Mouse (Mus musculus): Measurements from ENCODE around the gene Cmbl. TPM values are rescaled to one million over a fixed set of nuclear protein-coding genes. Genes with fewer than 3 reads are reported as not detected.
A peak's percentile ranks its signal among the peaks of the same experiment; 100 is the strongest.

The Cmbl gene
- total and polyA plus RNA-seq, 2 experiments from 2014 or later = 22.8 to 41.0 TPM

DNA sequence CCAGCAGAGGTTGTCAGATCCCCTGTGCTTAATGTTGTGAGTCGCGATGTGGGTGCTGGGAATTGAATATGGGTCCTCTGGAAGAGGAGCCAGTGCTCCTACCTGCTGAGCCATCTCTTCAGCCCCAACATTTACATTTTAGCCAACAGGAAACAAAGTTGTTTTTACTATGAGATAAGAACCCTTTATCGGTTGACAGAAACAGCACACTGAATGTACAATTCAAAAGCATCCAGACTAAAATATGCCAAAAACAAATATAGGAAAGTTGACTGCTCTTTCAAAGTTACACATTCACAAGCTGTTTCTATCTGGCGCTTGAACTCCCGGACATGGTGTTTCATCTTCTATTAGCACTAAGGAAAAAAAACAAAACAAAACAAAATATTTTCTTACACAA is 20.9 kb downstream of the Cmbl start:
- no peak overlapping the region for H3K4me2 ChIP-seq (ENCODE audit: low read depth, low read length)
- no peak overlapping the region for H3K27ac ChIP-seq (ENCODE audit: low read depth)
- ATAC-seq (ENCODE audit: insufficient read depth, low read depth) (no peak), DNase-seq (ENCODE audit: low spot score) (no peak)
- no peaks in the 10 kb centered on the region for H3K9me3 ChIP-seq (replicated peaks; ENCODE audit: control insufficient read depth, low read length)
- no peaks in the 10 kb centered on the region for H3K4me1 ChIP-seq (ENCODE audit: control insufficient read depth, insufficient read depth)
- peaks cover 19% of the 10 kb centered on the region for H3K36me3 ChIP-seq (replicated peaks; ENCODE audit: control insufficient read depth, insufficient read depth, low read length)
- no peak for TF ChIP-seq EP300 (IDR thresholded peaks at IDR 0.05; ENCODE audit: low read depth)
- no peak for TF ChIP-seq CTCF (IDR thresholded peaks at IDR 0.05; ENCODE audit: low read depth)
- no peak overlapping the region for H3K9ac ChIP-seq (replicated peaks; ENCODE audit: low read depth, low read length)
- H3K27me3 ChIP-seq (ENCODE audit: control insufficient read depth, insufficient read depth, low read length) = no peaks in the 10 kb centered on the region
- whole genome bisulfite sequencing = 69% methylated on average over 5 of the region's 5 CpGs
- no peak overlapping the region for H3K4me3 ChIP-seq (ENCODE audit: low read depth, low read length)

- WGBS = 5% methylated on average over 4 of the region's 4 CpGs
- no peak overlapping the region for H3K27ac ChIP-seq (ENCODE audit: low read depth)
- H3K4me1 ChIP-seq (ENCODE audit: control insufficient read depth, insufficient read depth) = no peaks in the 10 kb centered on the region
- H3K4me3 ChIP-seq (ENCODE audit: low read depth, low read length) = no peak overlapping the region
- peaks cover 23% of the 10 kb centered on the region for H3K36me3 ChIP-seq (replicated peaks; ENCODE audit: control insufficient read depth, insufficient read depth, low read length)
- H3K27me3 ChIP-seq (ENCODE audit: control insufficient read depth, insufficient read depth, low read length) = no peaks in the 10 kb centered on the region
- DNase-seq (ENCODE audit: low spot score) = peak; percentile 70
- no peak overlapping the region for H3K9ac ChIP-seq (replicated peaks; ENCODE audit: low read depth, low read length)
- H3K4me2 ChIP-seq (ENCODE audit: low read depth, low read length) = no peak overlapping the region
- TF ChIP-seq EP300 (IDR thresholded peaks at IDR 0.05; ENCODE audit: low read depth) (no peak), CTCF (IDR thresholded peaks at IDR 0.05; ENCODE audit: low read depth) (peak; percentile 99)
- H3K9me3 ChIP-seq (replicated peaks; ENCODE audit: control insufficient read depth, low read length) = no peaks in the 10 kb centered on the region
- peak; percentile 68 for ATAC-seq (ENCODE audit: insufficient read depth, low read depth)
Measured at GRCm38 (mm10) chr15:31586519-31586918, 21.3 kb downstream of the Cmbl start.

DNA sequence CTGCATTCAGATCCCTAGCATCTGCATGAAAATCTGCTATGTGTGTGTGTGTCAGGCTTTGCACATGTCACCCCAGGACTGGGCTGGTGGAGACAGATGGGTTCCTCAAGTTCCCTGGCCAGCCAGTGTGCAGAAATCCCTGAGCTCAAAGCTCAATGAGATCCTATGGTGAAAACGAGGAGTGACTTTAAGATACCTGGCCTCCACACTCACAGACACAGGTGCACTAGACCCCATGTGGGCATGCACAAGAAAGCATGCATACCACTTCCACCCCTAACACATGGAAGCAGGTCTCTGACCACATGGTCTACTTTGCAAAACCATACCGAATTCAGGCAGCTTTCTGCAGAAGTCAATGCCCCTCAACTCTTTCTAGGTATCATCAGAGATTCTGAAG is 22.6 kb downstream of the Cmbl start:
- 72% methylated on average over 2 of the region's 2 CpGs for WGBS
- H3K4me3 ChIP-seq (ENCODE audit: low read depth, low read length) = no peak overlapping the region
- no peaks in the 10 kb centered on the region for H3K9me3 ChIP-seq (replicated peaks; ENCODE audit: control insufficient read depth, low read length)
- TF ChIP-seq CTCF (IDR thresholded peaks at IDR 0.05; ENCODE audit: low read depth) = no peak
- no peak for TF ChIP-seq EP300 (IDR thresholded peaks at IDR 0.05; ENCODE audit: low read depth)
- H3K36me3 ChIP-seq (replicated peaks; ENCODE audit: control insufficient read depth, insufficient read depth, low read length) = peaks cover 36% of the 10 kb centered on the region
- H3K9ac ChIP-seq (replicated peaks; ENCODE audit: low read depth, low read length) = no peak overlapping the region
- DNase-seq (ENCODE audit: low spot score) (no peak), ATAC-seq (ENCODE audit: insufficient read depth, low read depth) (no peak)
- H3K4me2 ChIP-seq (ENCODE audit: low read depth, low read length) = no peak overlapping the region
- H3K4me1 ChIP-seq (ENCODE audit: control insufficient read depth, insufficient read depth) = no peaks in the 10 kb centered on the region
- no peaks in the 10 kb centered on the region for H3K27me3 ChIP-seq (ENCODE audit: control insufficient read depth, insufficient read depth, low read length)
- H3K27ac ChIP-seq (ENCODE audit: low read depth) = no peak overlapping the region

DNA sequence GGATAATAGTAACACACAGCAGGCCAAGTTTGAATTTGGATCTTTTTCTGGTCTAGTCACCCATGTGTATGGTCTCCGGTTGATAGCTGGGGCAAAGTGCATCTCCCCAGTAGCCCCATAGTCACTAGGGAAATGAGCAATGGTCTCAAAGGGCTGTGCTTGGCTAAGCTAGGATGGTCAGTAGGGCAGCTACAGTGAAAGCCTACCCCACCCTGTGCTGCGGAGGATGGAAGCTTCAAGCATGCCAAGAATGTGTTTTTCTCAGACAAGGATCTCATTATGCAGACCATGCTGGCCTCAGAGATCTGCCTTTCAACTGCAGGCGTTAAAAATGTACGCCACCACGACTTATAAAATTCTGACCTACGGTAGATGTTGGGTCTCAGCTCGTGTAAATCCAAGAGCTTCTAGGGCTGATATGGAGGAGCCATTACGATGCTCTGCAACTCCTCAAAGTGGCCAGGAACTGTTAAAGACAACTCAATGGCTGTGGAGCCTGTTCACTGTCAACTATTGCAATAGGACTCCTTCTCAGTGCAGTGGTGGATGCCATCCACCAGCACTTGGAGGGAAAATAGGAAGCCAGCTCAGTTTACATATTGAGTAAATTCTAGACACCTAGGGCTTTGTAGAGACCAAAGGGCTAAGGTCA is 23.9 kb downstream of the Cmbl start:
- TF ChIP-seq EP300 (IDR thresholded peaks at IDR 0.05; ENCODE audit: low read depth) (no peak), CTCF (IDR thresholded peaks at IDR 0.05; ENCODE audit: low read depth) (no peak)
- H3K4me1 ChIP-seq (ENCODE audit: control insufficient read depth, insufficient read depth) = no peaks in the 10 kb centered on the region
- 21% methylated on average over 8 of the region's 8 CpGs for WGBS
- H3K36me3 ChIP-seq (replicated peaks; ENCODE audit: control insufficient read depth, insufficient read depth, low read length) = peaks cover 49% of the 10 kb centered on the region
- H3K9ac ChIP-seq (replicated peaks; ENCODE audit: low read depth, low read length) = no peak overlapping the region
- H3K27ac ChIP-seq (ENCODE audit: low read depth) = no peak overlapping the region
- ATAC-seq (ENCODE audit: insufficient read depth, low read depth) = no peak
- no peaks in the 10 kb centered on the region for H3K27me3 ChIP-seq (ENCODE audit: control insufficient read depth, insufficient read depth, low read length)
- no peak overlapping the region for H3K4me3 ChIP-seq (ENCODE audit: low read depth, low read length)
- DNase-seq (ENCODE audit: low spot score) = no peak
- H3K4me2 ChIP-seq (ENCODE audit: low read depth, low read length) = no peak overlapping the region
- no peaks in the 10 kb centered on the region for H3K9me3 ChIP-seq (replicated peaks; ENCODE audit: control insufficient read depth, low read length)

- H3K27ac ChIP-seq (ENCODE audit: low read depth) = no peak overlapping the region
- H3K4me2 ChIP-seq (ENCODE audit: low read depth, low read length) = no peak overlapping the region
- H3K9me3 ChIP-seq (replicated peaks; ENCODE audit: control insufficient read depth, low read length) = no peaks in the 10 kb centered on the region
- H3K4me1 ChIP-seq (ENCODE audit: control insufficient read depth, insufficient read depth) = no peaks in the 10 kb centered on the region
- no peak overlapping the region for H3K4me3 ChIP-seq (ENCODE audit: low read depth, low read length)
- no peaks in the 10 kb centered on the region for H3K27me3 ChIP-seq (ENCODE audit: control insufficient read depth, insufficient read depth, low read length)
- 84% methylated on average over 5 of the region's 5 CpGs for WGBS
- peaks cover 60% of the 10 kb centered on the region for H3K36me3 ChIP-seq (replicated peaks; ENCODE audit: control insufficient read depth, insufficient read depth, low read length)
- DNase-seq (ENCODE audit: low spot score) (no peak), ATAC-seq (ENCODE audit: insufficient read depth, low read depth) (no peak)
- H3K9ac ChIP-seq (replicated peaks; ENCODE audit: low read depth, low read length) = no peak overlapping the region
- TF ChIP-seq EP300 (IDR thresholded peaks at IDR 0.05; ENCODE audit: low read depth) = no peak
- no peak for TF ChIP-seq CTCF (IDR thresholded peaks at IDR 0.05; ENCODE audit: low read depth)
Measured at GRCm38 (mm10) chr15:31590176-31590575, 25.0 kb downstream of the Cmbl start.

DNA sequence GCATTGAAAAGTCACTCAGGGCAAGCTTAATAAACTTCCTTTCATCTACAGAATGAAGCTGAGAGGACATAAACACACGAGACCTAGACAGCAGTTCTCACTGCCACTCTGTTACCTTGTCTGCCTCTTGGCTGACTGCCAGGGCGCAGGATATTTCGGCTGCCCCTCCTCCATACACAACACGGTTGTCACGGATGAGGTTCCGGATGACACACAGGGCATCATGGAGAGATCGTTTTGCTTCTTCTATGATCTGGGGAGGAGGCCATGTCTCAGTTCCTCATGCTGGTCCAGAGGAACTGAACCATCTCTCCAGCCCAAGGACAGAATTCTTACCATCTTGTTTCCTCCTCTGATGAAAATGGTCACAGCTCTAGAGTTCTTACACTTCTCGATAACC is 27.3 kb downstream of the Cmbl start:
- Histone ChIP-seq H3K36me3 (replicated peaks; ENCODE audit: control insufficient read depth, insufficient read depth, low read length) (peaks cover 79% of the 10 kb centered on the region), H3K27ac (ENCODE audit: low read depth) (no peak overlapping the region), H3K27me3 (ENCODE audit: control insufficient read depth, insufficient read depth, low read length) (no peaks in the 10 kb centered on the region), H3K9me3 (replicated peaks; ENCODE audit: control insufficient read depth, low read length) (no peaks in the 10 kb centered on the region), H3K4me3 (ENCODE audit: low read depth, low read length) (no peak overlapping the region), H3K9ac (replicated peaks; ENCODE audit: low read depth, low read length) (no peak overlapping the region), H3K4me1 (ENCODE audit: control insufficient read depth, insufficient read depth) (no peaks in the 10 kb centered on the region), H3K4me2 (ENCODE audit: low read depth, low read length) (no peak overlapping the region)
- 66% methylated on average over 8 of the region's 8 CpGs for WGBS
- no peak for DNase-seq (ENCODE audit: low spot score)
- no peak for ATAC-seq (ENCODE audit: insufficient read depth, low read depth)
- TF ChIP-seq CTCF (IDR thresholded peaks at IDR 0.05; ENCODE audit: low read depth) (no peak), EP300 (IDR thresholded peaks at IDR 0.05; ENCODE audit: low read depth) (no peak)

Measured in heart, postnatal 0 days (tissue).